ENCODE assay signal across 19 mouse cellular contexts in genomic region chr5:28009386-28009785, GRCm38 (mm10).
DNase-seq lines count a peak whose midpoint lies in the region; ATAC-seq and TF ChIP-seq lines count a peak whose summit lies in the region.
"Had no signal": no experiment of that assay in that cellular context is flagged by ENCODE, and none has a peak within 500 bp of the region (broad histone marks: within the 10 kb centered on the region; RNA-seq: fewer than 3 reads in every experiment).

No protein-coding gene starts in this region.

- peak; percentile 6 for DNase-seq in forebrain, embryonic 11.5 days (ENCODE audit: low spot score)
- DNase-seq in liver, adult 2 months (ENCODE audit: extremely low read depth, low read depth, low spot score) = no peak
- DNase-seq in thymus, postnatal 0 days (ENCODE audit: low spot score) = no peak
- DNase-seq: adrenal gland, adult 2 months; adrenal gland, postnatal 25 days; cerebellum, adult 2 months; cerebellum, postnatal 25 days; gastrocnemius, adult 2 months; gastrocnemius, postnatal 25 days had no signal

- 85% methylated on average over 4 of the region's 4 CpGs for WGBS in forebrain, embryonic 11.5 days
- 82% methylated on average over 4 of the region's 4 CpGs for WGBS in forebrain, embryonic 12.5 days
- WGBS in liver, adult 2 months = 91% methylated on average over 4 of the region's 4 CpGs
- 73% methylated on average over 4 of the region's 4 CpGs for WGBS in liver, embryonic 12.5 days (ENCODE audit: insufficient replicate concordance)

- H3K9me3 ChIP-seq in forebrain, embryonic 11.5 days (ENCODE audit: control insufficient read depth, low read length) = no peaks in the 10 kb centered on the region
- no peaks in the 10 kb centered on the region for H3K9me3 ChIP-seq in forebrain, embryonic 12.5 days
- no peaks in the 10 kb centered on the region for H3K9me3 ChIP-seq in liver, embryonic 12.5 days (replicated peaks)
- peaks cover 14% of the 10 kb centered on the region; the same call in 1 of the 2 replicates for H3K9me3 ChIP-seq in megakaryocyte, embryonic 14.5 days
- H3K9me3 ChIP-seq: embryonic facial prominence, embryonic 13.5 days; hindbrain, embryonic 10.5 days had no signal

- no peaks in the 10 kb centered on the region for H3K36me3 ChIP-seq in forebrain, embryonic 11.5 days (ENCODE audit: control insufficient read depth, insufficient read depth, low read length)
- no peaks in the 10 kb centered on the region for H3K36me3 ChIP-seq in forebrain, embryonic 12.5 days (replicated peaks)
- H3K36me3 ChIP-seq in liver, adult 2 months (ENCODE audit: control insufficient read depth, insufficient read depth, low read length) = no peaks in the 10 kb centered on the region
- no peaks in the 10 kb centered on the region for H3K36me3 ChIP-seq in liver, embryonic 12.5 days
- no peaks in the 10 kb centered on the region for H3K36me3 ChIP-seq in megakaryocyte, embryonic 14.5 days (replicated peaks; ENCODE audit: low read length)
- H3K36me3 ChIP-seq in myocyte (ENCODE audit: control insufficient read depth, insufficient read depth) = no peaks in the 10 kb centered on the region
- H3K36me3 ChIP-seq: embryonic facial prominence, embryonic 13.5 days; hindbrain, embryonic 10.5 days had no signal

- TF ChIP-seq POLR2A in liver, adult 2 months (IDR thresholded peaks at IDR 0.05; ENCODE audit: extremely low read depth, insufficient read depth, low read length) = no peak
- TF ChIP-seq POLR2A in myocyte (IDR thresholded peaks at IDR 0.05; ENCODE audit: insufficient read length, low read depth) = no peak

- H3K9ac ChIP-seq in forebrain, embryonic 11.5 days (ENCODE audit: low read length) = no peak overlapping the region
- H3K9ac ChIP-seq in forebrain, embryonic 12.5 days = no peak overlapping the region
- no peak overlapping the region for H3K9ac ChIP-seq in liver, adult 2 months (ENCODE audit: low read depth, low read length)
- H3K9ac ChIP-seq in liver, embryonic 12.5 days = no peak overlapping the region
- H3K9ac ChIP-seq: embryonic facial prominence, embryonic 13.5 days; hindbrain, embryonic 14.5 days had no signal

- H3K4me2 ChIP-seq in forebrain, embryonic 11.5 days (ENCODE audit: low read depth, low read length, severe bottlenecking) = no peak overlapping the region
- H3K4me2 ChIP-seq in forebrain, embryonic 12.5 days = no peak overlapping the region
- H3K4me2 ChIP-seq in liver, embryonic 12.5 days = no peak overlapping the region
- peak overlapping the region; percentile 2 for H3K4me2 ChIP-seq in myocyte (ENCODE audit: low read depth)
- H3K4me2 ChIP-seq: embryonic facial prominence, embryonic 13.5 days; hindbrain, embryonic 14.5 days had no signal

- no peak for ATAC-seq in forebrain, embryonic 11.5 days (replicated peaks; ENCODE audit: low FRiP score)
- ATAC-seq in forebrain, embryonic 12.5 days (ENCODE audit: low FRiP score) = no peak
- no peak for ATAC-seq in liver, embryonic 12.5 days
- no peak for ATAC-seq in megakaryocyte, adult 5-6 weeks (ENCODE audit: poor library complexity, severe bottlenecking)
- ATAC-seq: forebrain, embryonic 14.5 days had no signal

- no peak overlapping the region for H3K27ac ChIP-seq in forebrain, embryonic 11.5 days (ENCODE audit: low read depth, low read length)
- no peak overlapping the region for H3K27ac ChIP-seq in forebrain, embryonic 12.5 days
- 0 out of 2 replicates have a peak overlapping the region, but pooled peaks have one; percentile 12 for H3K27ac ChIP-seq in liver, adult 2 months (replicated peaks; ENCODE audit: insufficient read depth, low read depth, low read length)
- no peak overlapping the region for H3K27ac ChIP-seq in liver, embryonic 12.5 days
- H3K27ac ChIP-seq: embryonic facial prominence, embryonic 13.5 days; gastrocnemius, adult 2 months; hindbrain, embryonic 10.5 days; hindbrain, embryonic 14.5 days had no signal

- no peak overlapping the region for H3ac ChIP-seq in myocyte (ENCODE audit: control insufficient read depth, insufficient read length)

- H3K79me2 ChIP-seq in liver, adult 2 months (ENCODE audit: control insufficient read depth, insufficient read depth, low read length) = no peaks in the 10 kb centered on the region
- H3K79me2 ChIP-seq in myocyte (ENCODE audit: control insufficient read depth, insufficient read depth) = no peaks in the 10 kb centered on the region

- no peaks in the 10 kb centered on the region for H3K27me3 ChIP-seq in forebrain, embryonic 11.5 days (ENCODE audit: control insufficient read depth, insufficient read depth, low read length)
- no peaks in the 10 kb centered on the region for H3K27me3 ChIP-seq in forebrain, embryonic 12.5 days
- H3K27me3 ChIP-seq in liver, adult 2 months (ENCODE audit: control insufficient read depth, insufficient read depth, low read length) = no peaks in the 10 kb centered on the region
- H3K27me3 ChIP-seq in liver, embryonic 12.5 days (replicated peaks) = no peaks in the 10 kb centered on the region
- H3K27me3 ChIP-seq in megakaryocyte, embryonic 14.5 days (replicated peaks) = peaks cover 91% of the 10 kb centered on the region
- no peaks in the 10 kb centered on the region for H3K27me3 ChIP-seq in myocyte (ENCODE audit: control insufficient read depth, insufficient read depth, insufficient read length)
- H3K27me3 ChIP-seq: CH12.LX; embryonic facial prominence, embryonic 13.5 days had no signal

- H3K4me3 ChIP-seq in forebrain, embryonic 11.5 days (ENCODE audit: low read depth, low read length) = no peak overlapping the region
- no peak overlapping the region for H3K4me3 ChIP-seq in forebrain, embryonic 12.5 days (replicated peaks)
- no peak overlapping the region for H3K4me3 ChIP-seq in liver, adult 2 months (ENCODE audit: insufficient read depth, low read depth, low read length)
- H3K4me3 ChIP-seq in liver, embryonic 12.5 days = no peak overlapping the region
- peak overlapping the region; percentile 29 for H3K4me3 ChIP-seq in megakaryocyte, embryonic 14.5 days (replicated peaks)
- H3K4me3 ChIP-seq in myocyte = no peak overlapping the region
- H3K4me3 ChIP-seq: embryonic facial prominence, embryonic 13.5 days; gastrocnemius, adult 2 months; hindbrain, embryonic 10.5 days had no signal

- no peak for TF ChIP-seq CTCF in liver, adult 2 months (IDR thresholded peaks at IDR 0.05; ENCODE audit: low read depth, low read length)

- H3K4me1 ChIP-seq in forebrain, embryonic 11.5 days (replicated peaks; ENCODE audit: control insufficient read depth, insufficient read depth, low read length) = no peaks in the 10 kb centered on the region
- no peaks in the 10 kb centered on the region for H3K4me1 ChIP-seq in forebrain, embryonic 12.5 days
- peaks cover 8% of the 10 kb centered on the region; the same call in 1 of the 2 replicates for H3K4me1 ChIP-seq in liver, adult 2 months (ENCODE audit: control insufficient read depth, insufficient read depth, low read length)
- H3K4me1 ChIP-seq in liver, embryonic 12.5 days = peaks cover 7% of the 10 kb centered on the region; the same call in 1 of the 2 replicates
- H3K4me1 ChIP-seq in megakaryocyte, embryonic 14.5 days = peaks cover 13% of the 10 kb centered on the region
- H3K4me1 ChIP-seq: embryonic facial prominence, embryonic 13.5 days; hindbrain, embryonic 10.5 days had no signal

TF ChIP-seq in myocyte, 11 proteins besides CTCF, POLR2A, EP300 and RAD21:
- no peak for TF ChIP-seq TCF3 (IDR thresholded peaks at IDR 0.05; ENCODE audit: insufficient read length, low read depth)
- TF ChIP-seq SRF (IDR thresholded peaks at IDR 0.05; ENCODE audit: control insufficient read depth, insufficient read length, low read depth) = no peak
- TF ChIP-seq MYOD1 (IDR thresholded peaks at IDR 0.05; ENCODE audit: control insufficient read depth in 1 of 3, insufficient read length in 2 of 3, low read depth in 2 of 3) = peak in 2 of 3 experiments; percentile 20 to 87
- TF ChIP-seq POLR2AphosphoS2 (IDR thresholded peaks at IDR 0.05; ENCODE audit: insufficient read length, low read depth) = no peak
- TF ChIP-seq MYOG (IDR thresholded peaks at IDR 0.05; ENCODE audit: control insufficient read depth in 1 of 3, insufficient read depth in 1 of 3, insufficient read length in 2 of 3, low read depth in 2 of 3) = peak in 1 of 3 experiments; percentile 57
- no peak for TF ChIP-seq E2F4 (IDR thresholded peaks at IDR 0.05; ENCODE audit: insufficient read depth)
- no peak for TF ChIP-seq TCF12 (IDR thresholded peaks at IDR 0.05; ENCODE audit: insufficient read depth, poor library complexity, severe bottlenecking)
